In the genomic region with DNA sequence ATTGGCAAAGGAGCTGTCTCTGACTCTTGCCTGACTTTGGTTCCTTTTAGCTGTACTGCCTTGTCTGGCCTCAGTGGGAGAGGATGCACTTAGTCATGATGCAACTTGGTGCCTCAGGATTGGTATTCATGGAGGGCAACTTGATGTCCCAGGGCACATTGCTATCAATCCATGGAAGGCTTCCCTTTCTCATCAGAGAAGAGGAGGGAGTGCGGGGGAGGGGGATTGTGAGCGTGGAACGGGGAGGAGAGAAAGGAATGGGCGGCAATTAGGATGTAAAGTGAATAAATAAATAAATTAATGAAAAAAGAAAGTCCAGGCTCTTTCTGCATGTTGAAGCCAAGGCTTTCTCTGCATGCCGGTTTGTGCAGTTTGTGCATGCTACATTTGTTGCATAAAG, we compare ENCODE assay signal across 21 mouse cellular contexts. TPM values are rescaled to one million over a fixed set of nuclear protein-coding genes. Genes with fewer than 3 reads are reported as not detected.
"Had no signal": no experiment of that assay in that cellular context is flagged by ENCODE, and none has a peak within 500 bp of the region (broad histone marks: within the 10 kb centered on the region; RNA-seq: fewer than 3 reads in every experiment).

No protein-coding gene starts in this region.

- H3K9ac ChIP-seq: limb, embryonic 12.5 days; limb, embryonic 15.5 days; liver, embryonic 14.5 days; liver, postnatal 0 days; lung, embryonic 14.5 days; neural tube, embryonic 13.5 days had no signal

- H3K4me3 ChIP-seq: limb, embryonic 12.5 days; limb, embryonic 15.5 days; myocyte; neural tube, embryonic 13.5 days had no signal

- H3K27ac ChIP-seq: limb, embryonic 12.5 days; limb, embryonic 15.5 days; liver, embryonic 14.5 days; macrophage; neural tube, embryonic 13.5 days had no signal

- DNase-seq: kidney, adult 18-20 months; kidney, adult 9 months; kidney, postnatal 14 days; kidney, postnatal 4 days; left cerebral cortex, postnatal 4 days; liver, postnatal 0 days; lung, embryonic 14.5 days; midbrain, embryonic 14.5 days; thymus, adult 18-20 months; thymus, postnatal 36 days had no signal

- H3K9me3 ChIP-seq: limb, embryonic 12.5 days; limb, embryonic 15.5 days; neural tube, embryonic 13.5 days had no signal

- H3K36me3 ChIP-seq: limb, embryonic 12.5 days; limb, embryonic 15.5 days; neural tube, embryonic 13.5 days had no signal

- ATAC-seq: liver, postnatal 0 days; lung, postnatal 0 days had no signal

- H3K27me3 ChIP-seq: limb, embryonic 12.5 days; limb, embryonic 15.5 days; neural tube, embryonic 13.5 days had no signal

- H3K4me2 ChIP-seq: limb, embryonic 12.5 days; limb, embryonic 15.5 days; liver, embryonic 11.5 days; lung, embryonic 14.5 days; neural tube, embryonic 13.5 days had no signal

RNA-seq across cellular contexts. Expression of gene Nobox, which starts 51.9 kb away (rescaled TPM):
- polyA plus RNA-seq: limb, embryonic 12.5 days; limb, embryonic 15.5 days; liver, embryonic 11.5 days; liver, postnatal 0 days; lung, postnatal 0 days; macrophage; midbrain, embryonic 14.5 days; myocyte; neural tube, embryonic 13.5 days; small intestine, adult 2 months; spleen, adult 2 months; stomach, embryonic 16.5 days had no signal
